Mouse (Mus musculus): ENCODE data around the gene Rrn3. TPM values are rescaled to one million over a fixed set of nuclear protein-coding genes. Genes with fewer than 3 reads are reported as not detected.

Rrn3 gene
- 6.7 and 15.8 TPM in 2 replicates for polyA plus RNA-seq (2012; rRNA removed; ENCODE audit: low replicate concordance)

GRCm38 (mm10) chr16:13780353-13781036 lies at the start of gene Rrn3:
Gene Rrn3 (plus strand): TSS chr16:13780708.

GRCm38 (mm10) chr16:13818560-13819393 lies 38.3 kb downstream of the Rrn3 start, which contains the start of gene Ntan1:
Gene Ntan1 (plus strand): TSS chr16:13818845.

Other genes with a start within 250 kb of the Rrn3 start
- 10.2 and 17.5 TPM in 2 replicates for gene Parn, start 112.5 kb upstream of the Rrn3 start, polyA plus RNA-seq (2012; rRNA removed; ENCODE audit: low replicate concordance)
- 19.2 and 44.9 TPM in 2 replicates for gene Bfar, start 108.8 kb upstream of the Rrn3 start, polyA plus RNA-seq (2012; rRNA removed; ENCODE audit: low replicate concordance)
- 0.65 and 1.2 TPM in 2 replicates for gene 3110001I22Rik, start 108.8 kb upstream of the Rrn3 start, polyA plus RNA-seq (2012; rRNA removed; ENCODE audit: low replicate concordance)
- not detected in 2 replicates for gene Pla2g10, start 49.7 kb upstream of the Rrn3 start, polyA plus RNA-seq (2012; rRNA removed; ENCODE audit: low replicate concordance)
- 58.7 and 74.7 TPM in 2 replicates for gene Ntan1, start 38.1 kb downstream of the Rrn3 start, polyA plus RNA-seq (2012; rRNA removed; ENCODE audit: low replicate concordance)
- gene Pdxdc1, start 122.4 kb downstream of the Rrn3 start, polyA plus RNA-seq (2012; rRNA removed; ENCODE audit: low replicate concordance): 52.8 and 118 TPM in 2 replicates
- 1.5 and 2.9 TPM in 2 replicates for gene Mpv17l, start 122.5 kb downstream of the Rrn3 start, polyA plus RNA-seq (2012; rRNA removed; ENCODE audit: low replicate concordance)
- 0.31 and 0.33 TPM in 2 replicates for gene 2900011O08Rik, start 205.9 kb downstream of the Rrn3 start, polyA plus RNA-seq (2012; rRNA removed; ENCODE audit: low replicate concordance)
- gene Ifitm7, start 206.2 kb downstream of the Rrn3 start, polyA plus RNA-seq (2012; rRNA removed; ENCODE audit: low replicate concordance): 0.09 TPM in 1 of 2 replicates, not detected in the other